Mouse (Mus musculus) liver, embryonic 14.5 days (tissue): Measurements from ENCODE around the gene Tep1.

Experiments
- CTCF ChIP-seq: IDR thresholded peaks from 2 replicates; pipeline ENCODE4 v1.5.1; 2016; ENCODE audit warnings: antibody characterized with exemption, low read depth, control low read depth
- EP300 ChIP-seq: IDR thresholded peaks from 2 replicates; pipeline ENCODE4 v1.6.1; 2016; ENCODE audit warnings: antibody characterized with exemption, low read depth

DNA sequence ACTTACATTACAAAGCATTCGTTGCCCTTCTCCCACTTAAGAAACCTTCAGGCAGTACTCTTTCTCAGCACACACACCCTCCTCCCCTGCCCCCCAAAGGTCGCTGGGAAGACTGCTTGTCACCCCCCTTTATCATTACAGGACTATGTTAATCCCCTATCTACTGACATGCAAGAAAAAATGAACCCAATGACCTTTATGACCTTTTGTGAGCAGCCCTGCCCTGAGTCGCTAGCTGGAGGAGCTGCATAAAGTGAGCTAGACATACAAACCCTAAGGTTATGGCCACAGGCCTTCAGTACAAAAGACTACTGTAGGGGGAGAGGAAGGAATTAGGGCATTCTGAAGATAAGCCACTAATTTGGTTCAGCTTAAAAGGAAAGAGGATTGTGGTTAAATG is 41.0 kb upstream of the Tep1 start:
- TF ChIP-seq CTCF = no peak
- TF ChIP-seq EP300 = no peak
